Mouse (Mus musculus) liver, embryonic 14.5 days (tissue): ENCODE data around the gene G430095P16Rik. TPM values are rescaled to one million over a fixed set of nuclear protein-coding genes. Genes with fewer than 3 reads are reported as not detected.

Source experiments
- ATAC-seq: fragments of 200-750 bp; cut with Nextera tagmentation; 2 replicates; pipeline ENCODE4 v1.8.0; 2017; ENCODE audit warnings: moderate number of reproducible peaks, mild to moderate bottlenecking, moderate library complexity; ENCODE audit not compliant: insufficient read depth
- DNase-seq, 3 experiments: peaks; one replicate each; pipeline ENCODE4 v3.0.0-alpha.2; 2012 to 2013; ENCODE audit warnings: low read depth in 3 of 3, low spot score in 3 of 3
- H3K27ac ChIP-seq: fragments of 300-500 bp; sonication (generic); 2 replicates; pipeline ENCODE4 v1.5.1; 2014; ENCODE audit warnings: moderate library complexity, mild to moderate bottlenecking, control low read depth, inconsistent platforms
- H3K27me3 ChIP-seq: fragments of 300-500 bp; sonication (generic); 2 replicates; pipeline ENCODE4 v1.6.1; 2014; ENCODE audit warnings: mild to moderate bottlenecking, low read length, moderate library complexity; ENCODE audit not compliant: control insufficient read depth, insufficient read depth
- H3K36me3 ChIP-seq: fragments of 300-500 bp; sonication (generic); replicated peaks from 2 replicates; pipeline ENCODE4 v1.6.1; 2014; ENCODE audit warnings: low read depth; ENCODE audit not compliant: control insufficient read depth, insufficient read depth
- H3K4me1 ChIP-seq, 2 experiments: fragments of 200-500 bp in 1 of 2; fragments of 300-500 bp in 1 of 2; sonication (generic) in 1 of 2; replicated peaks; 2 replicates each; pipeline ENCODE4 v1.6.1; 2012 to 2014; ENCODE audit warnings: antibody characterized with exemption in 1 of 2, inconsistent platforms in 1 of 2, low read length in 1 of 2; ENCODE audit not compliant: control insufficient read depth in 2 of 2, insufficient read depth in 2 of 2
- H3K4me2 ChIP-seq: fragments of 300-500 bp; sonication (generic); 2 replicates; pipeline ENCODE4 v1.6.1; 2014; ENCODE audit warnings: low read depth, mild to moderate bottlenecking, control low read depth, moderate library complexity
- H3K4me3 ChIP-seq, 2 experiments: fragments of 200-500 bp in 1 of 2; fragments of 300-500 bp in 1 of 2; sonication (generic) in 1 of 2; 2 replicates each; pipeline ENCODE4 v1.5.1; 2012 to 2014; ENCODE audit warnings: low read depth in 2 of 2, low read length in 2 of 2, mild to moderate bottlenecking in 2 of 2, control low read depth in 1 of 2, inconsistent platforms in 1 of 2, moderate library complexity in 1 of 2; ENCODE audit not compliant: insufficient read depth in 1 of 2
- H3K9ac ChIP-seq: fragments of 300-500 bp; sonication (generic); replicated peaks from 2 replicates; pipeline ENCODE4 v1.6.1; 2014; ENCODE audit warnings: mild to moderate bottlenecking, control low read depth, moderate library complexity
- H3K9me3 ChIP-seq: fragments of 300-500 bp; sonication (generic); 2 replicates; pipeline ENCODE4 v1.6.1; 2016; ENCODE audit warnings: low read length, mixed read lengths; ENCODE audit not compliant: control insufficient read depth
- CTCF ChIP-seq: IDR thresholded peaks from 2 replicates; pipeline ENCODE4 v1.5.1; 2016; ENCODE audit warnings: antibody characterized with exemption, low read depth, control low read depth
- EP300 ChIP-seq: IDR thresholded peaks from 2 replicates; pipeline ENCODE4 v1.6.1; 2016; ENCODE audit warnings: antibody characterized with exemption, low read depth
- WGBS: fragments of 180-500 bp; shearing (Covaris S2); extraction: QIAGEN DNeasy Blood & Tissue Kit; methylation state at CpG from one replicate; pipeline ENCODE4 v1.1.7; 2014; ENCODE audit not compliant: insufficient replicate concordance; 5-methylcytosine and 5-hydroxymethylcytosine counted together
- polyA plus RNA-seq, 2 experiments: library from polyadenylated mRNA; depleted of rRNA in 1 of 2; stranded (reverse) in 1 of 2; unstranded in 1 of 2; fragments of >200 nt; fragmentation: Nextera tagmentation in 1 of 2; extraction: Ambion mirVana in 1 of 2; gene quantifications; 2 replicates each; pipeline versions ENCODE4 v1.2.1 to v1.2.3; 2012 to 2014

The G430095P16Rik gene
- polyA plus RNA-seq, 2 experiments, result 10.3 to 11.9 TPM

GRCm38 (mm10) chr8:84740895-84741843 lies 18.4 kb downstream of the G430095P16Rik start:
- H3K9me3 ChIP-seq, result no peaks in the 10 kb centered on the region
- H3K27ac ChIP-seq, result no peak overlapping the region
- 0 out of 2 replicates have a peak, but pooled peaks cover 3% of the 10 kb centered on the region for H3K27me3 ChIP-seq
- no peak for TF ChIP-seq CTCF
- TF ChIP-seq EP300, result no peak
- no peak overlapping the region for H3K9ac ChIP-seq
- no peak overlapping the region for H3K4me3 ChIP-seq
- no peak overlapping the region for H3K4me2 ChIP-seq
- ATAC-seq (no peak), DNase-seq (no peak)
- WGBS, result 58% methylated on average over 13 of the region's 13 CpGs
- peaks cover 0 to 22% of the 10 kb centered on the region in 2 experiments for H3K4me1 ChIP-seq
- H3K36me3 ChIP-seq, result no peaks in the 10 kb centered on the region

GRCm38 (mm10) chr8:84742171-84743053 lies 19.6 kb downstream of the G430095P16Rik start:
- no peaks in the 10 kb centered on the region for H3K36me3 ChIP-seq
- ATAC-seq (no peak), DNase-seq (no peak)
- peaks cover 0 to 22% of the 10 kb centered on the region in 2 experiments for H3K4me1 ChIP-seq
- H3K27ac ChIP-seq, result no peak overlapping the region
- no peak overlapping the region for H3K9ac ChIP-seq
- no peak overlapping the region for H3K4me2 ChIP-seq
- H3K9me3 ChIP-seq, result no peaks in the 10 kb centered on the region
- WGBS, result 63% methylated on average over 32 of the region's 32 CpGs
- no peak overlapping the region for H3K4me3 ChIP-seq
- TF ChIP-seq EP300 (no peak), CTCF (no peak)
- H3K27me3 ChIP-seq, result peaks cover 3% of the 10 kb centered on the region; the same call in 1 of the 2 replicates

- Histone ChIP-seq H3K27me3 (peaks cover 3% of the 10 kb centered on the region; the same call in 1 of the 2 replicates), H3K9me3 (no peaks in the 10 kb centered on the region), H3K4me2 (no peak overlapping the region), H3K4me3 (no peak overlapping the region), H3K36me3 (no peaks in the 10 kb centered on the region), H3K27ac (no peak overlapping the region), H3K9ac (no peak overlapping the region), H3K4me1 (peaks cover 0 to 18% of the 10 kb centered on the region in 2 experiments; a peak in 3 of 4 replicates)
- 44% methylated on average over 10 of the region's 10 CpGs for WGBS
- no peak for ATAC-seq
- no peak for DNase-seq
- TF ChIP-seq EP300 (no peak), CTCF (no peak)
Measured at GRCm38 (mm10) chr8:84743054-84743415, 20.2 kb downstream of the G430095P16Rik start.

GRCm38 (mm10) chr8:84743517-84744420 lies 21.0 kb downstream of the G430095P16Rik start:
- H3K27me3 ChIP-seq, result peaks cover 3% of the 10 kb centered on the region; the same call in 1 of the 2 replicates
- peak; percentile 29; the same call in 1 of the 2 replicates for ATAC-seq
- no peak for DNase-seq
- no peak overlapping the region for H3K4me2 ChIP-seq
- no peak overlapping the region for H3K4me3 ChIP-seq
- H3K27ac ChIP-seq, result no peak overlapping the region
- no peak overlapping the region for H3K9ac ChIP-seq
- no peaks in the 10 kb centered on the region for H3K36me3 ChIP-seq
- 34% methylated on average over 17 of the region's 17 CpGs for WGBS
- no peaks in the 10 kb centered on the region for H3K9me3 ChIP-seq
- peaks cover 0 to 17% of the 10 kb centered on the region in 2 experiments; a peak in 3 of 4 replicates for H3K4me1 ChIP-seq
- no peak for TF ChIP-seq CTCF
- no peak for TF ChIP-seq EP300
